Mouse (Mus musculus): ENCODE data around the gene Bcan. TPM values are rescaled to one million over a fixed set of nuclear protein-coding genes. Genes with fewer than 3 reads are reported as not detected.
A peak's percentile ranks its signal among the peaks of the same experiment; 100 is the strongest.

Gene Bcan
- total RNA-seq (2015; ENCODE audit: low replicate concordance) (not detected in 2 replicates), total RNA-seq (2017; ENCODE audit: low replicate concordance) (not detected in 2 replicates)

DNA sequence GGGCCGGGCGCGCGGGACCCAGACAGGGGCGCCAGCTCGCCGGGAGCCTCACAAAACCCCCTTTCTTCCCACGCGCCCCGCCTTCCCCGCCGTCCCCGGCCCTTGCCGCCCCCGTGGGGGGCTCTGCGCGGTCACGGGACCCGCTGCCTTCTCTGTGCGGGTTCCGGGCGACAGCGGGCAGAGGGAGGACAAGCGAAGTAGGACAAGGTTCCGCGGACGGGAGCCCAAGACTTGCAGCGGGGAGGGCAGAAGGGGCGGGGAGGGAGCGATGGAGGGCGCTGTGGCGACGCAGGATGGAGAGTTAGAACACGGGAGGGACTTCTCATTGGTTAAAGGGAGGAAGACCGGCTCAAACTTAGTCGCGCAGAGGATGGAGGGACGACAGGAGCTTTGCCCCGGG is at the start of gene Bcan:
Gene Bcan (minus strand): TSS at position 50 of the 400 bp plus-strand sequence.
- ATAC-seq (replicated peaks; ENCODE audit: low FRiP score, poor library complexity, severe bottlenecking) = no peak

- no peak for ATAC-seq (replicated peaks; ENCODE audit: low FRiP score, poor library complexity, severe bottlenecking)
Measured at GRCm38 (mm10) chr3:88049532-88049931, 49.5 kb upstream of the Bcan start.

- ATAC-seq (replicated peaks; ENCODE audit: low FRiP score, poor library complexity, severe bottlenecking) = peak; percentile 99
Measured at GRCm38 (mm10) chr3:88042661-88043421, 42.8 kb upstream of the Bcan start, which contains the start of gene Gpatch4. Gene Gpatch4, plus strand, starts transcription at chr3:88043108.

- ATAC-seq (replicated peaks; ENCODE audit: low FRiP score, poor library complexity, severe bottlenecking) = no peak
Measured at GRCm38 (mm10) chr3:88035561-88036293, 35.7 kb upstream of the Bcan start.

DNA sequence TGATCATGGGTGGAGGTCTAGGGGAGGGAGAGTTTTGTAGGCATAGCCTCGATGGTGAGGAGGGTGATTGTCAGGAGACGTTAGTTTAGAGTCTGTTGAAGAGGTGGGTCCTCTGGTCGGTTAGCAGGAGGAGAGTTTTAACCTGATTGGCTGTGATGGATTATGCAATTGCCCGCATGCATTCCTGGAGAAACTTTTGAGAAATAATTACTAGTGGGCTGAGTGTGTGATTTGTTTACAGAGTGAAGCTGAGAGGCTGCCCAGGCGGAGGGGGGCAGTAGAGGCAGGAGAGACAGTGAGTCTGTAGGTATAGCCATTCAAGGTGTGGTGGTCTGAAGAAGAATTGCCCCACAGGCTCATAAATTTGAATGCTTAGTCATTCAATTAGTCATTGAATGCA is 33.5 kb upstream of the Bcan start:
- ATAC-seq (replicated peaks; ENCODE audit: low FRiP score, poor library complexity, severe bottlenecking) = no peak

DNA sequence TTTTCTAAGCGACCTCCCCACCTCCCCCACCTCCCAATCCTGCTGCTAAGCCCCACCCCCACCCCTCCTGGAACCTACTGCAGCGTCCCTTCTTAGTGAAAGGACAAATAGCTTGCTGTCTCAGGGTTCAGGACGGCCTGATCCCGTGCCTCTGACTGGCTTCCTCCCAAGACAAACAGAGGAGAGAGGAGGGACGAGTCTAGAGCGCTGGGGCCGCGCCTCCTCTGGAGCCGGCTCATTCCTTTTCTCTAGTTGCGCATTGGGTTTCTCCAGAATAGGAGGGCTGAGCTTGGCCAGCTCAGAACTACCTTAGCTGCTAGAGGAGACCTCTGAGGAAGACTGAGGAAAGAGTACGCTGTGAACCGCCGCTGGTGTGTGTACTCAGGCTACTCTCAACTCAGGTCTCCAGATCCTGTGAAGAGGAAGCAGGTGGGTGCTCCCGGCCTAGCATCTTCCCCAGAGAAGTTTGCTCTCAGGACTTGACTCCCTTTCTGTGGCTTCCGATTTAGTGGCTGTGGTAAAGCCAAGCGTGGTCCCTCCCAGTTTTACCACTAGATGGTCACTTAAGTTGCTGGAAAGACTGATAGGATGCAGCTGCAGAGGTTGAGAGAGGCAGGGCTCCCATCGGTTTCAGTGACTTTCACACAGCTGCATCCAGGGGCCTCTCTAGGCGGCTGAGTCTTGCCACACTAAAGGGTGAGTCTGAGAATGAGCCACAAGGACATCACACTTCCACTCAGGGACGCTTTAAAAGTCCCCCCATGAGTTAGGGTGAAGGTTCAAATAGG is 30.8 kb upstream of the Bcan start:
- 0 out of 2 replicates have a peak, but pooled peaks have one; percentile 17 for ATAC-seq (replicated peaks; ENCODE audit: low FRiP score, poor library complexity, severe bottlenecking)

- ATAC-seq (replicated peaks; ENCODE audit: low FRiP score, poor library complexity, severe bottlenecking) = no peak
Measured at GRCm38 (mm10) chr3:88027434-88028186, 27.6 kb upstream of the Bcan start, which contains the start of gene Hapln2. Gene Hapln2, minus strand, starts transcription at chr3:88027583.

DNA sequence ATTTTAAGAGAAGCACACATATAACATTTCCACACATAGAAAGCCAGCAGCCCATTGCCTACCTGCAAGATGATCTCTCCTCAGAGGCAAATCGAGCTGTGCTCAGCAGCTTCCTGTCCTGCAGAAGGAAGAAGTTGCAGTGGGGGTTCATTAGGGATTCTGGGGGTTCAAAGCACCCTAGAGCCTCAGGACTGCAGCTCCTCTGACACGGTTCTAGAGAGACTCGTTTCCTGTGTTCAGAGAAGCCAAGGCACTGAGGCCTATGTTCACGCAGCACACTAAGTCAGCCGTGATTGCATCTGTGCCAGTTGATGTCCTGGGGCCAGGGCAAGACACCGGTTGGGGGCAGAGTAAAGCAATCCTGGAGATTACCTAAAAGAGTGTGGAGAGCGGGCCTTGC is 26.8 kb upstream of the Bcan start:
- ATAC-seq (replicated peaks; ENCODE audit: low FRiP score, poor library complexity, severe bottlenecking) = no peak

GRCm38 (mm10) chr3:88023192-88024074 is 23.4 kb upstream of the Bcan start:
- ATAC-seq (replicated peaks; ENCODE audit: low FRiP score, poor library complexity, severe bottlenecking) = no peak

DNA sequence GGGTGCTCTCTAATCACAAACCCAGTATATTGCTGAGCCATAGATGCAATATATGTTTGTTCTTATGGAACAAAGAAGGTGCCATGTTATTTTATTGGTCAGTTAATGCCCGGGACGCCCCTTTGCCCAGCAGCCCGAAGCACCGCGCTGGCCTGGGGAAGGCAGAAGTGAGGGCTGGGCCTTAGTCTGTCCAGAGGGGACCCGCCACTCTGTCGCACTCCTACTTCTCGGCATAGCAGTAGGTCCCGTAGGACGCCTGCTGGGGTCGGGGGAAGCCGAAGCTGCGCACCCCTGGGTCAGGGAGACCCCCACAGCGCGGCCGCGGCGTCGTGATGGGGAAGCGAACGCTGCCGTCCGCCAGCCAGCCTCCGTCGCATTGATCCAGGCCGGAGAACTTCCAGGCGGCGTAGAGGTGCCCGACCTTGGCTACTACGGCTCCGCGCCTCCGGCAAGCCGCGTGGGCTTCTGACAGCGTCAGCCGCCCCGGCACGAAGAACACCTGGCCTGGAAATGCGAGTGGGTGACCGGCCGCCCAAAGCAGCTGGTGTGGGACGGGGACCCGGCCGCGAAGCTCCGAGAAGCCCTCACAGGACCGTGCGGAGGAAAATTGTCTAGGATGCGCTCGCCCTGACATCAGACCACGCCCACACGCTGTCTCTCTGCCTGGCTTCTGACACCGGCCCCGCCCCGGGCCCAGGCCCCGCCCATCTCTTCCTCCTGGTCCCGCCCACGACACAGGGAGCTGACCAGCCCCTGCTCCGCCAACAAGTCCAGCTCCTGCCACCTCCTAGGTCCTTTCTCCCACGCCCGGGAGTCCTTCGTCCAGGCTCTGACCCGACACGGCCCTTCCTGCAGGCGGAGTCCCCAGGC is 22.5 kb upstream of the Bcan start:
- peak; percentile 84 for ATAC-seq (replicated peaks; ENCODE audit: low FRiP score, poor library complexity, severe bottlenecking)

DNA sequence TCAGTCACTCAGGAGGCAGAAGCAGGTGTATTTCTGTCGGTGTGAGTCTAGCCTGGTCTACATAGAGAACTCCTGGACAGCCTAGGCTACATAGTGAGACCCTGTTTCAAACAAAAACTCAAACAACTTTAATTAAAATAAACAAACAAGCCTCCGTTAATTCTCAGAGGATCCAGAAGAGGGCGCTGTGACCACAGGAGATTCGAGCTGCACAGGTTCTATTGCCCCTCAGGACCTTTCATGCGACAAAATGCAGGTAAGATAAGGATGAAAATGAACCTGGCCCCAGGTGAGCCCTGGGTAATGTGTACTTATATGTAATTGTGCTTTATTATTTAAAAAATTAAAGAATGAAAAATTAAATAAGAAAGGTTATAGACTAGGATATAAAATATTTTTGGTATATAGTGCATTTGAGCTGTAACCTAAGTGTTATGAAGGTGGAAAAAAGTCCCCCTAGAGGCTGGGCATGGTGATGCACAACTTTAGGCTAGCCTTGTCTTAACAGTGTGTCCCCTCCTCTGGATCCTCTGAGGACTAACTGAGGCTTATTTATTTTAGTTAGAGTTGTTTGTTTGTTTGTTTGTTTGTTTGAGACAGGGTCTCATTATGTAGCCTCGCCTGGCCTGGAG is 10.7 kb upstream of the Bcan start:
- ATAC-seq (replicated peaks; ENCODE audit: low FRiP score, poor library complexity, severe bottlenecking) = no peak

GRCm38 (mm10) chr3:88005822-88006786 is 6.1 kb upstream of the Bcan start:
- no peak for ATAC-seq (replicated peaks; ENCODE audit: low FRiP score, poor library complexity, severe bottlenecking)

DNA sequence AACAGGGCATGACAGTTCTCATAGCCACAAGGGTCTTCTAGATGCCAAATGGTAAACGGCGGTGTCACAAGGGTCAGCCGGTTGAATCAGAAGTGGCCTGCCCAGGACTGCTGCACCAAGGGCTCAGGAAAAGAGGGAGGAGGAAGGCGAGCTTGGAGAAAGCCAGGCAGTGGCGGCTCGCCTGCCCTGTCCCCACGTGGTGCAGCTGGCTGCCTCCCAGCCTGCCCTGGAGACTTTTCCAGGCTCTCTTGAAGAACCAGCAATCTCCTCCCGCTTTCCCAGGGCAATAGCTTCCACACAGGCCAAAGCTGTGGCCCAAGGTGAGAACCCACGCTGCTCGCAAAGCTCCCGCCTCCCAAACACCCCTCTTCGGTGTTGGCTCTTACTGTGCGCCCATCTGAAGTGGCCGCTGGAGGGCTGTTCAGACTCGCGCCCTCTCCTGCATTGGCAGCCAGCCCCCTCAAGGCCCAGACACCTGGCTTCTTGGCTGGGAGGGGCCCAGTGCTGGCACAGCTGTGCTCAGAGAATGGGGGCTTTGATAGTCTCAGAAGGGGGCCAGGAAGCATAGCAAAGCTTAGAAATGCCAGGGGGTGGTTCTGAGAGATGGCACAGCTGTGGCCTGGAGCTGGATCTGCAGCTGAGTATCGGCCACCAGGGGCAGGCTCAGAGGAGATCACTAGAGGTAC is 2.4 kb upstream of the Bcan start:
- ATAC-seq (replicated peaks; ENCODE audit: low FRiP score, poor library complexity, severe bottlenecking) = no peak

DNA sequence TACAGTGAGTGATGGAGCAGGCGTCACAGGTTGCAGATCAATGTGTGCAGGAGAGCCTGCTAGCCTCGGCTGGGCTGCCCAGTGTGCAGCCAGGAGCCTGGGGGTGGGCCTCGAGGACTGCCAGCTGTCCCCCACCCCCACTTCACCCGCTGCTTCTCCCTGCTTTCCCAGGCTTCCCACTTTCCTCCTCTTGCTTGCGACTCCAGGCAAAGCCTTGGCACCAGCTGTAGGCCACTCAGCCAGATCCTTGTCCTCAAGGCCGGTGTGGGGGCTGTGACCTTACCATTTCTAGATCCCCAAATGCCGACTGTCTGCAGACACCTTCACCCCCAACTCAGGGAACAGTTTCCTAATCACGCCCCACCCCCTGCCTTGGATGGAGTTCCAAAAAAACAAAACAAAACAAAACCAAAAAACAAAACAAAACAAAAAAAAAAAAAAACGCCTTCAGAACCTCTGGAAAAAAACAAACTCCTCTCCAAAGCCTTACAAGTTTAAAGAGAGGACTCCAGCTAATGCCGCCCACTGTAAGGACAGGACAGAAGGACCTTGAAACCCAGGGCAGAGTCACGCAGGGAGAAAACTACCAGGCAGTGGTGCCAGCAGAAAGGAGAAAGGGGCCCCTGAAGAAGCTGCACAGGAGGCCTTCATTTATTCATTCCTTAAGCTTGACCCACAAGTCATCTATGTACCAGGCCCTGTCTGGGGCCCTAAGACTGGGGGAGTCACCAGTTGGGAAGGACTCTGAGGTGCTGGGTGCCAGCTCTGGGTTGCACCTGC is 976 bp upstream of the Bcan start:
- no peak for ATAC-seq (replicated peaks; ENCODE audit: low FRiP score, poor library complexity, severe bottlenecking)

All from erythroblast, adult 5-6 weeks (primary cell).